Mouse (Mus musculus) stomach, embryonic 16.5 days (tissue): ENCODE results near the gene Gm17455. TPM values are rescaled to one million over a fixed set of nuclear protein-coding genes. Genes with fewer than 3 reads are reported as not detected.

Experiments
- ATAC-seq: fragments of 200-750 bp; cut with Nextera tagmentation; 2 replicates; pipeline ENCODE4 v1.8.0; 2017; ENCODE audit warnings: moderate number of reproducible peaks, moderate TSS enrichment; ENCODE audit not compliant: insufficient read depth, low FRiP score
- H3K27ac ChIP-seq: fragments of 300-500 bp; sonication (generic); 2 replicates; pipeline ENCODE4 v1.5.1; 2014; ENCODE audit warnings: low read length
- H3K27me3 ChIP-seq: fragments of 300-500 bp; sonication (generic); 2 replicates; pipeline ENCODE4 v1.6.1; 2014; ENCODE audit warnings: low read length, control low read depth, mixed read lengths; ENCODE audit not compliant: control insufficient read depth, insufficient read depth
- H3K36me3 ChIP-seq: fragments of 300-500 bp; sonication (generic); 2 replicates; pipeline ENCODE4 v1.6.1; 2014; ENCODE audit warnings: low read length; ENCODE audit not compliant: control insufficient read depth, insufficient read depth
- H3K4me1 ChIP-seq: fragments of 300-500 bp; sonication (generic); 2 replicates; pipeline ENCODE4 v1.6.1; 2014; ENCODE audit warnings: low read length, control low read depth, mixed read lengths; ENCODE audit not compliant: control insufficient read depth, insufficient read depth
- H3K4me2 ChIP-seq: fragments of 300-500 bp; sonication (generic); 2 replicates; pipeline ENCODE4 v1.6.1; 2014; ENCODE audit warnings: low read depth, low read length, mixed read lengths
- H3K4me3 ChIP-seq: fragments of 300-500 bp; sonication (generic); replicated peaks from 2 replicates; pipeline ENCODE4 v1.5.1; 2014; ENCODE audit warnings: mild to moderate bottlenecking, low read length
- H3K9ac ChIP-seq: fragments of 300-500 bp; sonication (generic); 2 replicates; pipeline ENCODE4 v1.6.1; 2014; ENCODE audit warnings: low read length
- H3K9me3 ChIP-seq: fragments of 300-500 bp; sonication (generic); replicated peaks from 2 replicates; pipeline ENCODE4 v1.6.1; 2016; ENCODE audit warnings: low read length, control low read depth; ENCODE audit not compliant: control insufficient read depth
- WGBS: fragments of 180-500 bp; shearing (Covaris S2); extraction: QIAGEN DNeasy Blood & Tissue Kit; methylation state at CpG from one replicate; pipeline ENCODE4 v1.1.7; 2014; 5-methylcytosine and 5-hydroxymethylcytosine counted together
- polyA plus RNA-seq: library from polyadenylated mRNA; unstranded; fragments of >200 nt; fragmentation: Nextera tagmentation; extraction: Ambion mirVana; gene quantifications from 2 replicates; pipeline ENCODE4 v1.2.1, GENCODE M21; 2015

The Gm17455 gene
- polyA plus RNA-seq, 1 experiment from 2014 or later = not detected

- H3K27me3 ChIP-seq = no peaks in the 10 kb centered on the region
- no peaks in the 10 kb centered on the region for H3K9me3 ChIP-seq
- H3K27ac ChIP-seq = no peak overlapping the region
- no peaks in the 10 kb centered on the region for H3K36me3 ChIP-seq
- H3K4me3 ChIP-seq = no peak overlapping the region
- WGBS = 70% methylated on average over 2 of the region's 2 CpGs
- H3K9ac ChIP-seq = no peak overlapping the region
- 0 out of 2 replicates have a peak, but pooled peaks cover 2% of the 10 kb centered on the region for H3K4me1 ChIP-seq
- no peak overlapping the region for H3K4me2 ChIP-seq
- no peak for ATAC-seq
Measured at GRCm38 (mm10) chr10:60370098-60370497, 29.4 kb upstream of the Gm17455 start.

GRCm38 (mm10) chr10:60370601-60371061 is 28.9 kb upstream of the Gm17455 start:
- WGBS = 65% methylated on average over 5 of the region's 5 CpGs
- no peaks in the 10 kb centered on the region for H3K27me3 ChIP-seq

GRCm38 (mm10) chr10:60371596-60372386 is 27.7 kb upstream of the Gm17455 start:
- H3K4me1 ChIP-seq = 0 out of 2 replicates have a peak, but pooled peaks cover 2% of the 10 kb centered on the region
- no peak for ATAC-seq
- WGBS = 74% methylated on average over 5 of the region's 5 CpGs

More at GRCm38 (mm10) chr10:60370601-60371061, 28.9 kb upstream of the Gm17455 start:
- H3K9ac ChIP-seq = no peak overlapping the region
- H3K36me3 ChIP-seq = no peaks in the 10 kb centered on the region
- ATAC-seq = no peak
- H3K4me1 ChIP-seq = 0 out of 2 replicates have a peak, but pooled peaks cover 2% of the 10 kb centered on the region
- H3K9me3 ChIP-seq = no peaks in the 10 kb centered on the region
- no peak overlapping the region for H3K4me2 ChIP-seq
- no peak overlapping the region for H3K4me3 ChIP-seq
- H3K27ac ChIP-seq = no peak overlapping the region; the same call in 1 of the 2 replicates

GRCm38 (mm10) chr10:60373543-60373936 is 26.0 kb upstream of the Gm17455 start:
- Histone ChIP-seq H3K27ac (no peak overlapping the region), H3K9ac (no peak overlapping the region), H3K4me3 (no peak overlapping the region), H3K36me3 (no peaks in the 10 kb centered on the region), H3K4me1 (0 out of 2 replicates have a peak, but pooled peaks cover 2% of the 10 kb centered on the region), H3K9me3 (no peaks in the 10 kb centered on the region), H3K4me2 (no peak overlapping the region), H3K27me3 (no peaks in the 10 kb centered on the region)
- WGBS = 50% methylated on average over 6 of the region's 6 CpGs
- ATAC-seq = no peak

More at GRCm38 (mm10) chr10:60371596-60372386, 27.7 kb upstream of the Gm17455 start:
- H3K9me3 ChIP-seq = no peaks in the 10 kb centered on the region
- H3K36me3 ChIP-seq = no peaks in the 10 kb centered on the region
- H3K4me2 ChIP-seq = no peak overlapping the region
- no peaks in the 10 kb centered on the region for H3K27me3 ChIP-seq
- H3K4me3 ChIP-seq = no peak overlapping the region
- H3K27ac ChIP-seq = no peak overlapping the region
- no peak overlapping the region for H3K9ac ChIP-seq

- Histone ChIP-seq H3K4me2 (no peak overlapping the region), H3K9ac (no peak overlapping the region), H3K9me3 (no peaks in the 10 kb centered on the region), H3K4me1 (0 out of 2 replicates have a peak, but pooled peaks cover 2% of the 10 kb centered on the region), H3K27ac (no peak overlapping the region), H3K36me3 (no peaks in the 10 kb centered on the region), H3K27me3 (no peaks in the 10 kb centered on the region), H3K4me3 (no peak overlapping the region)
- ATAC-seq = peak; percentile 41
- 48% methylated on average over 8 of the region's 8 CpGs for WGBS
Measured at GRCm38 (mm10) chr10:60373937-60374578, 25.5 kb upstream of the Gm17455 start.

DNA sequence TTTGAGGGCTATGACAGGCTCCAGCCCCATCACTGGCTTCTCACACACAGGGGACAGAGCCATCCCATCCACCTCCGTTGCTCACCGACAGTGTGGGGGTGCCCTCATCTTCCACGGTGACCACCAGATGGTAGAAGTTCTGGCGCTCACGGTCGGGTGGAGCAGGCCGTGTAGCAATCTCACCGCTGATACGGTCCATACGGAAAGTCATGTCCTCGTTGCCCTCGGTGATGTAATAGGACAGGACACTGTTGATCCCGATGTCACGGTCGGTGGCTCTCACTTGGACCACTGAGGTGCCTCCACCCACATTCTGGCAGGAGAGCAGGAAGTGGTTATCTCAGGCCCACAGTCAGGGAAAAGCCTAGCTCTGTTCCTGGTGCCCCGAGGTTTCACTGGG is 22.8 kb upstream of the Gm17455 start:
- Histone ChIP-seq H3K27ac (no peak overlapping the region), H3K4me2 (no peak overlapping the region), H3K9ac (no peak overlapping the region), H3K4me3 (no peak overlapping the region), H3K9me3 (no peaks in the 10 kb centered on the region), H3K4me1 (no peaks in the 10 kb centered on the region), H3K36me3 (no peaks in the 10 kb centered on the region), H3K27me3 (no peaks in the 10 kb centered on the region)
- ATAC-seq = no peak
- 89% methylated on average over 16 of the region's 16 CpGs for WGBS

DNA sequence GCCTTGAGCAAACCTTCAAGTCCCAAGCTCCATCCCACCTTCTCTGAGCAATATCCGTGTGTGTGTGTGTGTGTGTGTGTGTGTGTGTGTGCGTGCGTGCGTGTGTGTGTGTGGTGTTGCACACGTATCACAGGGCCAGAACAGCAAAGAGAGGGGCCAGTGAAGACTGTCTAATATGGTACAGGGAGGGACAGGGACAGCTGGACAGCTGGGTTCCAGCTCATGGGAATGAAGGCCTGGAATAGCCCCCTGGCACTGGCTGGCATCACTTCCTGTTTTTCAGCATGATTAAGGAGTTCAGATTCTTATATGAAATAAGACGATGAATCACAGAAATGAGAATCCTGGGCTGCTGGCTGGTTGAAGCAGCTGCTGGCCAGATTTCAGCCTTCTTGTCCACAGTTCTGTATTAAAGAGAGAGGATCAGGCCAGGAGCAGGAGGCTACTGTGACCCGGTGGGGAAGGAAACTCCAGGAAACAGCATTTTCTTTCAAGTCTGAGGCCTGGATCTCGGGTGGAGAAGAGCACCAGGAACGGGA is 20.0 kb upstream of the Gm17455 start:
- no peak for ATAC-seq
- WGBS = 64% methylated on average over 9 of the region's 9 CpGs
- H3K27ac ChIP-seq = no peak overlapping the region

GRCm38 (mm10) chr10:60380229-60380628 is 19.3 kb upstream of the Gm17455 start:
- Histone ChIP-seq H3K9ac (no peak overlapping the region), H3K27ac (no peak overlapping the region), H3K9me3 (no peaks in the 10 kb centered on the region), H3K27me3 (no peaks in the 10 kb centered on the region), H3K36me3 (no peaks in the 10 kb centered on the region), H3K4me2 (no peak overlapping the region), H3K4me1 (no peaks in the 10 kb centered on the region), H3K4me3 (no peak overlapping the region)
- 65% methylated on average over 3 of the region's 3 CpGs for WGBS
- no peak for ATAC-seq

More for the DNA sequence above, 20.0 kb upstream of the Gm17455 start:
- Histone ChIP-seq H3K4me2 (no peak overlapping the region), H3K27me3 (no peaks in the 10 kb centered on the region), H3K36me3 (no peaks in the 10 kb centered on the region), H3K4me1 (no peaks in the 10 kb centered on the region), H3K9me3 (no peaks in the 10 kb centered on the region), H3K9ac (no peak overlapping the region), H3K4me3 (no peak overlapping the region)
